In genomic region chr16:95845323-95845860, GRCm38 (mm10) we compare ENCODE assay signal across 13 mouse cellular contexts.
A peak's percentile ranks its signal among the peaks of the same experiment; 100 is the strongest.
DNase-seq lines count a peak whose midpoint lies in the region; ATAC-seq lines count a peak whose summit lies in the region.
"Had no signal": no experiment of that assay in that cellular context is flagged by ENCODE, and none has a peak within 500 bp of the region (broad histone marks: within the 10 kb centered on the region; RNA-seq: fewer than 3 reads in every experiment).

No protein-coding gene starts in this region.

- no peaks in the 10 kb centered on the region; the same call in 1 of the 2 replicates for H3K9me3 ChIP-seq in embryonic facial prominence, embryonic 10.5 days
- H3K9me3 ChIP-seq in forebrain, embryonic 14.5 days (replicated peaks; ENCODE audit: control insufficient read depth, low read length), result no peaks in the 10 kb centered on the region
- peaks cover 10% of the 10 kb centered on the region; the same call in 1 of the 2 replicates for H3K9me3 ChIP-seq in limb, embryonic 12.5 days
- H3K9me3 ChIP-seq: midbrain, embryonic 10.5 days; neural tube, embryonic 12.5 days had no signal

- H3K27ac ChIP-seq in embryonic facial prominence, embryonic 10.5 days (replicated peaks), result no peak overlapping the region
- H3K27ac ChIP-seq in forebrain, embryonic 14.5 days (ENCODE audit: low read depth, low read length), result no peak overlapping the region
- H3K27ac ChIP-seq in limb, embryonic 12.5 days, result peak overlapping the region; percentile 96
- H3K27ac ChIP-seq: midbrain, embryonic 10.5 days; neural tube, embryonic 12.5 days had no signal

- no peak overlapping the region for H3K4me3 ChIP-seq in embryonic facial prominence, embryonic 10.5 days
- no peak overlapping the region for H3K4me3 ChIP-seq in forebrain, embryonic 14.5 days (ENCODE audit: low read depth, low read length)
- no peak overlapping the region for H3K4me3 ChIP-seq in limb, embryonic 12.5 days (replicated peaks)
- H3K4me3 ChIP-seq: midbrain, embryonic 10.5 days; neural tube, embryonic 12.5 days had no signal

- no peak overlapping the region for H3K9ac ChIP-seq in forebrain, embryonic 14.5 days (ENCODE audit: low read length)
- no peak overlapping the region for H3K9ac ChIP-seq in limb, embryonic 12.5 days (replicated peaks)
- H3K9ac ChIP-seq: liver, postnatal 0 days; neural tube, embryonic 12.5 days had no signal

- 53% methylated on average over 10 of the region's 10 CpGs for WGBS in embryonic facial prominence, embryonic 10.5 days
- WGBS in forebrain, embryonic 14.5 days, result 22% methylated on average over 10 of the region's 10 CpGs
- WGBS in limb, embryonic 12.5 days, result 6% methylated on average over 10 of the region's 10 CpGs

- H3K36me3 ChIP-seq in embryonic facial prominence, embryonic 10.5 days (replicated peaks), result no peaks in the 10 kb centered on the region
- no peaks in the 10 kb centered on the region for H3K36me3 ChIP-seq in forebrain, embryonic 14.5 days (ENCODE audit: control insufficient read depth, insufficient read depth, low read length)
- H3K36me3 ChIP-seq in limb, embryonic 12.5 days, result no peaks in the 10 kb centered on the region
- H3K36me3 ChIP-seq: midbrain, embryonic 10.5 days; neural tube, embryonic 12.5 days had no signal

- peak; percentile 42 to 53 for DNase-seq in layer of hippocampus, postnatal 10 days (ENCODE audit: low spot score in 2 of 2)
- no peak for DNase-seq in layer of hippocampus, adult 18-20 months (ENCODE audit: low spot score in 2 of 2)
- DNase-seq in embryonic facial prominence, embryonic 10.5 days (ENCODE audit: low spot score), result peak; percentile 28
- peak; percentile 61 for DNase-seq in forebrain, embryonic 14.5 days (ENCODE audit: low spot score)
- DNase-seq in adrenal gland, adult (ENCODE audit: inconsistent age in 2 of 2, low spot score in 1 of 2), result no peak
- DNase-seq in right cerebral cortex, postnatal 14 days, result no peak
- no peak for DNase-seq in kidney, adult 9 months
- DNase-seq: heart, postnatal 10 days; liver, postnatal 0 days; right cerebral cortex, postnatal 25 days had no signal

- peak; percentile 70; the same call in 1 of the 2 replicates for ATAC-seq in forebrain, embryonic 14.5 days
- ATAC-seq in limb, embryonic 12.5 days (ENCODE audit: insufficient number of reproducible peaks, insufficient read depth, low FRiP score, low TSS enrichment, low read depth), result no peak
- ATAC-seq: liver, postnatal 0 days had no signal

- H3K4me1 ChIP-seq in embryonic facial prominence, embryonic 10.5 days, result peaks cover 31% of the 10 kb centered on the region
- peaks cover 3% of the 10 kb centered on the region for H3K4me1 ChIP-seq in forebrain, embryonic 14.5 days (ENCODE audit: control insufficient read depth, insufficient read depth, low read length)
- H3K4me1 ChIP-seq in limb, embryonic 12.5 days (replicated peaks), result peaks cover 54% of the 10 kb centered on the region
- H3K4me1 ChIP-seq: midbrain, embryonic 10.5 days had no signal

- no peak overlapping the region for H3K4me2 ChIP-seq in forebrain, embryonic 14.5 days (ENCODE audit: low read length)
- no peak overlapping the region for H3K4me2 ChIP-seq in limb, embryonic 12.5 days
- H3K4me2 ChIP-seq: neural tube, embryonic 12.5 days had no signal

- H3K27me3 ChIP-seq in embryonic facial prominence, embryonic 10.5 days (replicated peaks; ENCODE audit: low read depth, poor library complexity, severe bottlenecking), result no peaks in the 10 kb centered on the region
- no peaks in the 10 kb centered on the region for H3K27me3 ChIP-seq in forebrain, embryonic 14.5 days (replicated peaks; ENCODE audit: control insufficient read depth, insufficient read depth, low read length)
- H3K27me3 ChIP-seq in limb, embryonic 12.5 days, result no peaks in the 10 kb centered on the region
- H3K27me3 ChIP-seq: neural tube, embryonic 12.5 days had no signal

Comparison
In these comparisons a context has a peak if more than half of its experiments do, and no peak if none do; other contexts are left out.
1. DNase-seq: peak in layer of hippocampus, postnatal 10 days (2 of 2), embryonic facial prominence, embryonic 10.5 days (single experiment) and forebrain, embryonic 14.5 days (single experiment); none in layer of hippocampus, adult 18-20 months (0 of 2), adrenal gland, adult (0 of 2), right cerebral cortex, postnatal 14 days (single experiment) and kidney, adult 9 months (single experiment).